Mouse (Mus musculus) forebrain, postnatal 0 days (tissue): ENCODE results near the gene Dand5. TPM values are rescaled to one million over a fixed set of nuclear protein-coding genes. Genes with fewer than 3 reads are reported as not detected.
"Not testable (repeated sequence)": the region's sequence is repeated elsewhere in the genome, so short reads cannot be mapped to it uniquely, and the experiment has no call there.

Source experiments
- ATAC-seq: fragments of 200-750 bp; cut with Nextera tagmentation; 2 replicates; pipeline ENCODE4 v1.8.0; 2017; ENCODE audit warnings: mild to moderate bottlenecking, moderate library complexity
- DNase-seq: peaks from one replicate; pipeline ENCODE4 v3.0.0-alpha.2; 2015
- H3K27ac ChIP-seq: fragments of 300-500 bp; sonication (generic); 2 replicates; pipeline ENCODE4 v1.5.1; 2014; ENCODE audit warnings: low read depth, mild to moderate bottlenecking, antibody characterized with exemption, low read length, moderate library complexity, mixed read lengths
- H3K27me3 ChIP-seq: fragments of 300-500 bp; sonication (generic); 2 replicates; pipeline ENCODE4 v1.6.1; 2014; ENCODE audit warnings: mild to moderate bottlenecking, low read length, mixed read lengths; ENCODE audit not compliant: insufficient read depth
- H3K36me3 ChIP-seq: fragments of 300-500 bp; sonication (generic); 2 replicates; pipeline ENCODE4 v1.6.1; 2014; ENCODE audit warnings: mild to moderate bottlenecking, moderate library complexity; ENCODE audit not compliant: insufficient read depth
- H3K4me1 ChIP-seq: fragments of 300-500 bp; sonication (generic); 2 replicates; pipeline ENCODE4 v1.6.1; 2014; ENCODE audit warnings: antibody characterized with exemption; ENCODE audit not compliant: insufficient read depth
- H3K4me2 ChIP-seq: fragments of 300-500 bp; sonication (generic); 2 replicates; pipeline ENCODE4 v1.6.1; 2014; ENCODE audit warnings: low read depth, mild to moderate bottlenecking, moderate library complexity
- H3K4me3 ChIP-seq: fragments of 300-500 bp; sonication (generic); 2 replicates; pipeline ENCODE4 v1.5.1; 2014; ENCODE audit warnings: low read depth, low read length, mixed read lengths
- H3K9ac ChIP-seq: fragments of 300-500 bp; sonication (generic); 2 replicates; pipeline ENCODE4 v1.6.1; 2014; ENCODE audit warnings: mild to moderate bottlenecking
- H3K9me3 ChIP-seq: fragments of 300-500 bp; sonication (generic); 2 replicates; pipeline ENCODE4 v1.6.1; 2016; ENCODE audit warnings: low read length
- CTCF ChIP-seq: sonication (generic); IDR thresholded peaks from 2 replicates; pipeline ENCODE4 v1.5.1; 2016; ENCODE audit warnings: antibody characterized with exemption, control low read depth, low read depth
- WGBS: fragments of 180-500 bp; shearing (Covaris S2); extraction: QIAGEN DNeasy Blood & Tissue Kit; methylation state at CpG from one replicate; pipeline ENCODE4 v1.1.7; 2014; 5-methylcytosine and 5-hydroxymethylcytosine counted together
- polyA plus RNA-seq: library from polyadenylated mRNA; unstranded; fragments of >200 nt; fragmentation: Nextera tagmentation; extraction: Ambion mirVana; gene quantifications from 2 replicates; pipeline ENCODE4 v1.2.1, GENCODE M21; 2015
- total RNA-seq: library from RNA; depleted of rRNA; stranded (reverse); fragments of >200 nt; gene quantifications from 2 replicates; pipeline ENCODE4 v1.2.3, GENCODE M21; 2014

Gene Dand5
- total and polyA plus RNA-seq, 2 experiments from 2014 or later: 6.9 to 10.0 TPM

- peaks cover 48% of the 10 kb centered on the region for H3K36me3 ChIP-seq
- no peaks in the 10 kb centered on the region for H3K27me3 ChIP-seq
- 56% methylated on average over 19 of the region's 19 CpGs for WGBS
- TF ChIP-seq CTCF: no peak
- H3K4me1 ChIP-seq: peaks cover 14% of the 10 kb centered on the region
- H3K4me3 ChIP-seq: no peak overlapping the region
- H3K4me2 ChIP-seq: no peak overlapping the region
- peak; percentile 52 for DNase-seq
- no peak overlapping the region for H3K9ac ChIP-seq
- H3K27ac ChIP-seq: peak overlapping the region; percentile 83
- H3K9me3 ChIP-seq: no peaks in the 10 kb centered on the region
- ATAC-seq: peak; percentile 21; the same call in 1 of the 2 replicates
Observed at GRCm38 (mm10) chr8:84834002-84834865, 11.6 kb upstream of the Dand5 start.

- peak overlapping the region; percentile 97 for H3K4me3 ChIP-seq
- 0 out of 2 replicates have a peak, but pooled peaks have one; percentile 24 for TF ChIP-seq CTCF
- peak overlapping the region; percentile 95 for H3K9ac ChIP-seq
- peak overlapping the region; percentile 66 for H3K4me2 ChIP-seq
- H3K36me3 ChIP-seq: peaks cover 41% of the 10 kb centered on the region
- DNase-seq: no peak
- peaks cover 14% of the 10 kb centered on the region for H3K4me1 ChIP-seq
- ATAC-seq: no peak
- H3K27ac ChIP-seq: peak overlapping the region; percentile 98
- WGBS: 61% methylated on average over 10 of the region's 10 CpGs
- no peaks in the 10 kb centered on the region for H3K9me3 ChIP-seq
- H3K27me3 ChIP-seq: no peaks in the 10 kb centered on the region
Observed at GRCm38 (mm10) chr8:84832759-84833742, 10.4 kb upstream of the Dand5 start.

DNA sequence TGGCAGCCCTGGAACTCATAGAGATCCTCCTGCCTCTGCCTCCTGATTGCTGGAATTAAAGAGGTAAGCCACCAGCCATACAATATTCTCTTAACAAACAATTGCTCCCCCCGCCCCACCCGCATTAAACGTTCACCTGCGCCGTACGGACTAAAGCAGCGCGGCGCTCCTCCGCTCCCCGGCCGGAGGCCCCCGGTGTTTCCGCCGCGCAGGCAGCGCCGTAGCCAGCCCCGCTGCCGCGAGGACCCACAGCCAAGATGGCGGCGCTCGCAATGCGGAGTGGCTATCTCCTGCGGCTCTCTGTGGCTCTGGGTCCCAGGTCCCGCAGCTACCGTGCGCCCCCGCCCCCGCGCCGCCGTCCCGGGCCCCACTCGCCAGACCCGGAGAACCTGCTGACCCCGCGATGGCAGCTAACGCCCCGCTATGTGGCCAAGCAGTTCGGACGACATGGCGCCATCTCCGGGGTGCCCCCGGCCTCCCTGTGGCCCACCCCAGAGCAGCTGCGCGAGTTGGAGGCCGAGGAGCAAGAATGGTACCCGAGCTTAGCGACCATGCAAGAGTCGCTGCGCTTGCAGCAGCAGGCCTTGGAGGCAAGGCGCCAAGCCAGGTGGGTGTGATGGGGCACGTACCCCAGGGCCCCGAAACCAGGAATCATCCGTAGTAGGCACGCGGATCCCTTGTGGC lies 9.6 kb upstream of the Dand5 start:
- peaks cover 32% of the 10 kb centered on the region for H3K36me3 ChIP-seq
- peak overlapping the region; percentile 66 for H3K4me2 ChIP-seq
- H3K4me3 ChIP-seq: peak overlapping the region; percentile 97
- no peak for TF ChIP-seq CTCF
- peak overlapping the region; percentile 95 for H3K9ac ChIP-seq
- peak; percentile 78 for ATAC-seq
- peak overlapping the region; percentile 98 for H3K27ac ChIP-seq
- 1% methylated on average over 58 of the region's 59 CpGs for WGBS
- no peaks in the 10 kb centered on the region for H3K27me3 ChIP-seq
- peak; percentile 90 for DNase-seq
- H3K9me3 ChIP-seq: no peaks in the 10 kb centered on the region
- peaks cover 14% of the 10 kb centered on the region for H3K4me1 ChIP-seq

- Histone ChIP-seq H3K4me1 (peaks cover 14% of the 10 kb centered on the region), H3K4me3 (peak within 1 kb of the TSS; percentile 97), H3K4me2 (peak within 1 kb of the TSS; percentile 66), H3K27me3 (no peaks in the 10 kb centered on the region), H3K9me3 (no peaks in the 10 kb centered on the region), H3K27ac (peak within 1 kb of the TSS; percentile 98), H3K9ac (peak within 1 kb of the TSS; percentile 95), H3K36me3 (peaks cover 25% of the 10 kb centered on the region)
- no peak for TF ChIP-seq CTCF
- 88% methylated on average over 11 of the region's 11 CpGs for WGBS
- DNase-seq (no peak), ATAC-seq (no peak)
Observed at GRCm38 (mm10) chr8:84831490-84831889, 8.9 kb upstream of the Dand5 start, which contains the start of gene Gadd45gip1. Gadd45gip1 (plus strand) TSS chr8:84831522.

GRCm38 (mm10) chr8:84826518-84826917 lies 3.9 kb upstream of the Dand5 start:
- not testable (repeated sequence) for H3K4me3 ChIP-seq, ATAC-seq, H3K4me1 ChIP-seq, H3K9me3 ChIP-seq, H3K27me3 ChIP-seq, H3K27ac ChIP-seq, H3K9ac ChIP-seq, H3K4me2 ChIP-seq, H3K36me3 ChIP-seq, DNase-seq
- WGBS: 87% methylated on average over 2 of the region's 2 CpGs

DNA sequence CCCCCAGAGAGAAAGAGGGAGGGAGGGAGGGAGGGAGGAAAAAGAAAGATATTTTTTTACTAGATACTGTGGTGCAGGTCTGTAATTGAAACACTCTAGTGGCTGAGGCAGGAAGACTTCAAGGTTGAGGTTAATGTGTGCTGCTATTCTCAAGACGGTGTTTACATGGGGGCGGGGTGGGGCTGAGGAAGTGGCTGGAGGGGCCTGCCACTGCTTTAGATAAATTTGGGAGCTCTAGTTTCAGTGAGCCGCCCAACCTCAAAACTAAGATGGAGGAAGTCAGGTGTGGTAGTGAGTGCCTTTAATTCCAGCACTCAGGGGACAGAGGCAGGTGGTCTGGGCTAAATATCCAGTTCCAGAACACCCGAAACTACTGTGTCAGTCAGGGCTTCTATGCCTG lies 3.0 kb upstream of the Dand5 start:
- ATAC-seq: no peak
- Histone ChIP-seq H3K9ac (no peak overlapping the region), H3K27me3 (no peaks in the 10 kb centered on the region), H3K4me3 (no peak overlapping the region), H3K4me2 (no peak overlapping the region), H3K4me1 (no peaks in the 10 kb centered on the region), H3K27ac (no peak overlapping the region), H3K36me3 (no peaks in the 10 kb centered on the region), H3K9me3 (no peaks in the 10 kb centered on the region)
- no peak for TF ChIP-seq CTCF
- WGBS: 74% methylated on average over 4 of the region's 4 CpGs
- no peak for DNase-seq
